Mouse (Mus musculus) fat pad, adult 2 months (tissue): ENCODE measurements around the gene Ercc2.
A peak's percentile ranks its signal among the peaks of the same experiment; 100 is the strongest.

Experiments
- DNase-seq: peaks from one replicate; pipeline ENCODE4 v3.0.0-alpha.2; 2011; ENCODE audit warnings: low read depth, low spot score; ENCODE audit errors: extremely low read depth

The Ercc2 gene

DNA sequence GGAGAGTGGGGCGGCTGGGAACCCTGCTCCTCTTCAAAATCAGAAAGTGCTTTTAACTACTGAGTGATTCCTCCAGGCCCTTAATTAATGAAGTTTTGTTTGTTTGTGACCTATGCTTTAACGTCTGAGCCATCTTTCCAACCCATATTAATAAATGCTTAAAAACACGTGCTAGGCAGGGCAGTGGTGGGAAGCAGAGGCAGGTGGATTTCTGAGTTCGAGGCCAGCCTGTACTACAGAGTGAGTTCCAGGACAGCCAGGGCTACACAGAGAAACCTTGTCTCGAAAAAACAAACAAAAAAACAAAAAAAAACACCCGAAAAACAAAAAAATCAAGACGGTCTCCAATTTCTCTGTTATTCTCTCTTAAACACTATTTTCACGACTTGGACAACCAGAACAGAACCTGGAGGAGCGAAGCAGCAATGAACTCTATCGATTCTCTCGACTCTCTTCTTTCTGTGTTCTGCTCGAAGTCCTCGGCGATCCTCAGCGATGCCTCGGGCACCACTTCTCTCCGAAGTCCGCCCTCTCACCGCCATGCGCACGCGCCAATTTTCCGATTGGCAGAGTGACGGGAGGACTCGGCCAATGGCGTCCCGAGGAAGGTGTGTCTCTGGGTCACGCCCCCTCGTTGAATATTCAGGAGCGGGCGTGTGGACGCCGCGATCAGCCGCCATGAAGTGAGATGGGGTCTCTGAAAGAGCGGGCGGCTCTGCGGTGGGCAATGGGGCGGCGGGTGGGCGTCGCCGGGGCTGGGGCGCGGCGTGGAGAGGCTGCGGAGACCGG is at the start of gene Ercc2:
TSS of gene Ercc2 (plus strand) at position 634 of the 789 bp plus-strand sequence.
- peak; percentile 92 for DNase-seq

DNA sequence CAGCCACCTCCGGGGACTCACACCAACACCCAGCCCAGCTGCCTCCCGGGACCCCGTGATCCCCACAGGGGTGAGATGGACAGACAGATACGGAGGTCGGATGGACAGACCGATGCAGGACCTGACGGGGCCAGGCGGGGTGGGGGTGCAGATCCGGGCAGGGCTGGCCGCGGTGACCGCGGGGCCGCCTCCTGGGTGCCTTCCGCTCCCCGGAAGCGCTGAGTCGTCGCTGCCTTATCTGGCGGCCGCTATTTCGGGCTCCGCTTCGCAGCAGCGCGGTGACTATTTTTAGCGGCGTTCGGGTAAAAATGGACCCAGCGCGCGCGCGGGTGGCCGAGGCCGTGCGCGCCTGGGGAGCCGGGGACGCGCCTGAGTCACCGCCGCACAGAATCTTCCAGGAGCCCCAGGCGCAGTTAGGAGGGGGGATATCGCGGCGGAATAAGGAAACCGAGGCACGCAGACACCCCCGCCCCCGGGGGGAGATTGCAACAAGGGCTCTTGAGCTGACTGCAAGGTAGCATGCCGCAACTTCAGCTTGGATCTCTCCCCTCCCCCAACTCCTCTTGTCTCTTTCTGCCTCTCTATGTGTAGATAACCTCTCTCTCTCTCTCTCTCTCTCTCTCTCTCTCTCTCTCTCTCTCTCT is 49.0 kb upstream of the Ercc2 start:
- DNase-seq: no peak

DNA sequence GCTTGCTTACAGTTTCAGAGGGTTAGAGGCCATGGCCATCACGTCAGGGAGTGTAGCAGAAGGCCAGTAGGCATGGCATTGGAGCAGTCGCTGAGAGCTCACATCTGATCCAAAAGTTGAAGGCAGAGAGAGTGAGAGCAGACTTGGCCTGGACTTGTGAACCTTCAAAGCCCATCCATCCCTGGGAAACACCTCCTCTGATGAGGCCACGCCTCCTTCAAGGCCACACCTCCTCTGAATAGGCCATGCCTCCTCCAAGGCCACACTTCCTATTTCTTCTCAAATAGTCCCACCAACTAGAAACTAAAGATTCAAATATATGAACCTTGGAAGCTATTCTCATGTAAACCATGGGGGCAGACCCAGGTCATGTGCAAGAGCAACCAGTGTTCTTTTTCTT is 46.2 kb upstream of the Ercc2 start:
- no peak for DNase-seq

DNA sequence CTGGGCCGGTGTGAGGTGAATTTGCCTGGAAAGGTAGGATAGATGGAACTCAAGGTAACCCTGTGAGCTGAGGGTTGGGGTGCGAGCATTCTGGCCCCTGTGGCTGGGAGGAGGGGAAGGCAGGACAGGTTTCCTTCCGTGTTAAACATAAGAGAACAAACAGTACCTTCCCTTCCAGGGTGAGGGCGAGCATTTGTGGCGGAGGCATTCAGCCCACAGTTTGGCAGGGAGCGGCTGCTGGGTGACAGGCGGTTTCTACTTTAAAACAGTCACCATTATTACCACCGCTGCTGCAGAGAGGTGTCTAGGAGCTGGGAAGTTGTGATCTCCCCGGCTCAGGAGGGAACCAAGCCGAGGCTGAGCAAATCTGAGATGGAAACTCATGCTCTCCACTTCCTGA is 44.7 kb upstream of the Ercc2 start:
- no peak for DNase-seq

DNA sequence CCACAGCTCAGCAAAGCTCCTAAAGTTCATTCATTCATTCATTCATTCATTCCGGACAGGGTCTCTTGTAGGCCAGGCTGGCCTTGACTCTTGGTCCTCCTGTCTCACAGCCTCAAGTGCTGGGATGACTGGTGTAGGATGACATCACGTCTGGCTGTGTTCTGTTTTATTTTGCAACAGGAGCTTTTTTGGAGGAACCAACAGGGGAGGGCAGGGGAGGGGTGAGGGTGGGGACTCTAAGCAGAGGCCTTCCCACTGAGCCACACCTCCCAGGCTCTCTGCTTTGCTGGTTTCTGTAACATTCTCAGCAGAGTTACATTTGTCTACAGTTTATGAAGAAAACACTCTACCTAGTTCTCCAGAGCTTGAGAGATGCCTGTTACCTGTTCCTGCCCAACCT is 43.8 kb upstream of the Ercc2 start:
- no peak for DNase-seq

DNA sequence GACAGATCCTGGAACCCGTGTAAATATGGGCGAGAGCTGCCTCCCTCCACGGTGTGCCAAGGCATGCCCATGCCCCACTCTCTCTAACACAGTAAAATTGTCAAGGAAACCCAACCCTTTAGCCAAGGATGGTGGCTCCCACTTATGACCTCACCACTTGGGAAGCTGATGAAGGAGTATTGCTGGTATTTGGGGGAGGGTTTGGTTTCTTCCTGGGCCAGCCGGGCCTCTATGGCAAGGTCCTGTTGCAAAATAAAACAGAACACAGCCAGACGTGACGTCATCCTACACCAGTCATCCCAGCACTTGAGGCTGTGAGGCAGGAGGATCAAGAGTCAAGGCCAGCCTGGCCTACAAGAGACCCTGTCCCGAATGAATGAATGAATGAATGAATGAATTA is 43.2 kb upstream of the Ercc2 start:
- no peak for DNase-seq

DNA sequence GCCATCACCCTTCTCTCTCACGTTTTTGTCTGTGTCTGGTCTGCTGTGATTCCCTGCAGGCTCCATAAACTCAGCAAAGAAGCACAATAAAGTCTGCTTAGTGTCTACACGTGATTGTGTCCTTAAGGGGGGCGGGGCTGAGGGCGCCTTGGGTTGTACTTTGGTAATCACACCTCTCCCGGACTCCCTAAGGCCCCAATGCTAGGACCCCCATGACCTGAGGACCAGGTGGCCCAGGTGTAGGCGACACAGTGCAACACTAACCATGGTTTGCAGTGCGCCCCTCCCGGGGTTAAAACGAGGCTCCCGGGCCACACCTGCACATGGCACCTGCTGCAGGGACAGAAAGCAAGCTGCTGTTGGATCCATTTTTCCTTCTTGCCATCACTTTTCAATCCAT is 40.6 kb upstream of the Ercc2 start:
- DNase-seq: no peak

DNA sequence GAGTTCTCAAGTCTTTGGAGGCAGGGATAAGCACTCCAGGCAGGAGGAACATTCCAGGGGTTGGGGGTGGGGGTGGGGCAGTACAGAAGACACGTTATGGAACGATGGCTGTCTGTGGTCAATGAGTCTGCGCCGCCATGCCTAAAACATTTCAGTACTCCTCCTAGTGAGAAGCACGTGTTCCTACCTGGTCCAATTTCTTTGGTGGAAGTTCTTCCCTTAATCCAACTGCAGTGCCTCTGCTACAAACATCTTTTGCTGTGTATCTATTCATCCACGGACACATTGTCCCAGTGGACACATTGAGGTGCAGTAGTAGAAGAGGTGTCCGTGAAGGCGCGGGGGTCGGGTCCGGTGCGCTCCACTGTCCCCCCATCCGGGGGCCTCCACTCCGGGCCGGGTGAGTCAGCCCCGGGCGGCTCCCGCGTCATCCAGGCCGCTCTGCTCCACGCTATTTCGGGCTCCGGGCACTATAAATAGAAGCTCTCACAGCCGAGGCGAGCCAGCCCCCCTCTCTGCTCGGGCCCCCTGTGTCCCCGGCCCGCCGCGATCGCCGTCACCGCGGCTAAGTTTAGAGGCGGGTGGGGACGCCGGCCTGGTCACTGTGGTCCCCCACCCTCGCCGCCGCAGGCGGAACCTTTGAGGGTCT is 39.9 kb upstream of the Ercc2 start:
- no peak for DNase-seq

DNA sequence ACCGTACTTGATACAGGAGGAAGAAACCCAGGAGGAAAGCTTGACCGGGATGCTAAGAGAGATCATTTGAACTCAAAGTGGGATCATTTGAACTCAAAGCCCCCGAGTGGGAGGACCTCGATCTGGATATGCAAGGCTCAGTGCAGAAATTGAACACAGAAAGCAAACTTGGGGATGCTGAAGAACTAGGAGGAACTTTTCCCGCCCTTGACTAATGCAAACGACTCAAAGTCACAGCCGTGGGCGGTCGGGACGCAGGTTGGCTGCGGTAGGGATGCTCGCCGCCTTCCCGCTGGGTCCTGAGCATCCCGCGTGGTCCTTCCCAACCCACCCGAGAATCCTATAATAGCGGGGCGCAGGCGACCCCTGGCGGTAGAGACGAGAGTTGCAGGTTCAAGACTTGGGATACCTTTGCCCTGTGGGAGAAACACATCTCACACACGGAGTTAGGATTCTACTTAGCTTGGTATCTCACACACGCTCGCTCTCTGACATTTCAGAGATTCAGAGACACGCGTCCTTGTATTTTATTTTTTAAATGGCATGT is 39.3 kb upstream of the Ercc2 start:
- no peak for DNase-seq

DNA sequence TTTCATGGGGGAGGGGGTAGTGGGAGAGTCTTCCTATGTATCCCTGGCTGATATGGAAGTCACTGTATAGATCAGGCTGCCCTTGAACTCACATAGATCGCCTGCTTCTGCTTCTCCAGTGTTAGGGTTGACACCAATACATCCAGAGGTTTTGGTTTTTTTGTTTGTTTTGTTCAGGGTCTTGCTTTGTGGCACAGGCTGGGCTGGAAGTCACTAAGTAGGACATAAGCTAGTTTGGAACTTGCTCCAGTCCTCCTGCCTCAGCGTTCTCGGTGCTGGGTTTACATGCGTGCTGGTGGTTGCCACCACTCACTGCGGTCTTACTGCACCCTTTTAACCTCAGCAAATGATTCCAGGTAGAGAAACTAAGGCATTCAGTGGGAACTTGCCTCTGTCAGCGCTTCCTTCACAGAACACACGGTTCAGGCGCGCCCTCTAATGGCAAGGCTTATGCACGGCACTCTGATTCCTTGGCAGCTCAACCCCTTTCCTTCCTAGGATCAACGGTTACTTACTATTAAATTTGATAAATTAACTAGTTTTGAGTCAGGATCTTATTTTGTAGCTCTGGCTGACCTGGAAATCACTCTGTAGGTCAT is 38.5 kb upstream of the Ercc2 start:
- no peak for DNase-seq

DNA sequence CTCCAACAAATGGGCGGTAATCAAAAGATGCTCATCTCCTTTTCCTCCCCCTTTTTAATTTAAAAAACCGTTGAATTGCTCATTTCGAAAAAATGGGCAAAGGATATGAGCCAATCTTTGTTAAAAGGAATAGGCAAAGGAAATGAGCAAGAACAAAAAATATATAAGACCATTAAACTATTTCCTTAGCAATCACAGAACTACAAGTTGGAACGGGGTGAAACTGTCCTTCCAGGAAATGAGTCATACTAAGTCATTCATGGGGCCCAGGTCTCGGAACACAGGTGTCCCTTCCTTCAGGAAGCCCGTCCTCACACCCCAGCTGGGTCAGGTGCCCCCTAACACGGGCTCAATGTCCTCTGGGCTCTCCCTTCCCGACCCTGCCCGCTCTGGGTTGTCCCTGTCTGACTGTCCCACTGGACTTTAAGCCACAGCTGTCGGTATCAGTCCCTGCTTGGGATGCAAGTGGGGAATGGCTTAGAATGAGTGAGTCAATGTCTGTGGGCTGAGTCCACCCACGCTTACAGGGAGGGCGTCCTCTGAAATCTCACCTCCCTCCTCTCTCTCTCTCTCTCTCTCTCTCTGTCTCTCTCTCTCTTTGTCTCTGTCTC is 37.5 kb upstream of the Ercc2 start, which contains the start of gene Ercc1:
TSS of gene Ercc1 (plus strand) at position 542 of the 611 bp plus-strand sequence.
- DNase-seq: no peak

DNA sequence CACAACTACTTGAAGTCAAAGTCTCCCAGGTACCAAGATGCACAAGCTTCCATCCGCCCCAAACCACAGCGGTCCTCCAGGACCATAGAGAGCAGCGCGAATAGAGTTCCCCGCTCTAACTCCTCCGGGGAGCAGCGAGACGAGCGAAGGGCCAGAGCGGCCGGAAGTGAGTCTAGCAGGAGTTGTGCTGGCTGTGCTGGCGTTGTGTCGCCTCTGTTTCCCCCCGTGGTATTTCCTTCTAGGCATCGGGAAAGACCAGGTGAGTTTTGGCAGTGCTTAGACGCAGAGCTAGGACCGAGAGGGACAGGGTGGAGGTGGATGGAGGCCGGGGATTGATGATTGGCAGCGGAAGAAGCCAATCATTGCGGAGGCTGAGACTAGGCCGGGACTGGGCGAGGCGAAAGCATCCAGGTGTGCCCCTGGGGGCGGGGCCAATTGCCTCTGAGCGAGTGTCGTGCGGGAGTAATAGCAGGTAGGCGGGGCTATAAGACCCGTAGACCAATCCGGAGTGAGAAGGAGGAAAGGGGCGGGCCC is 36.8 kb upstream of the Ercc2 start:
- no peak for DNase-seq

DNA sequence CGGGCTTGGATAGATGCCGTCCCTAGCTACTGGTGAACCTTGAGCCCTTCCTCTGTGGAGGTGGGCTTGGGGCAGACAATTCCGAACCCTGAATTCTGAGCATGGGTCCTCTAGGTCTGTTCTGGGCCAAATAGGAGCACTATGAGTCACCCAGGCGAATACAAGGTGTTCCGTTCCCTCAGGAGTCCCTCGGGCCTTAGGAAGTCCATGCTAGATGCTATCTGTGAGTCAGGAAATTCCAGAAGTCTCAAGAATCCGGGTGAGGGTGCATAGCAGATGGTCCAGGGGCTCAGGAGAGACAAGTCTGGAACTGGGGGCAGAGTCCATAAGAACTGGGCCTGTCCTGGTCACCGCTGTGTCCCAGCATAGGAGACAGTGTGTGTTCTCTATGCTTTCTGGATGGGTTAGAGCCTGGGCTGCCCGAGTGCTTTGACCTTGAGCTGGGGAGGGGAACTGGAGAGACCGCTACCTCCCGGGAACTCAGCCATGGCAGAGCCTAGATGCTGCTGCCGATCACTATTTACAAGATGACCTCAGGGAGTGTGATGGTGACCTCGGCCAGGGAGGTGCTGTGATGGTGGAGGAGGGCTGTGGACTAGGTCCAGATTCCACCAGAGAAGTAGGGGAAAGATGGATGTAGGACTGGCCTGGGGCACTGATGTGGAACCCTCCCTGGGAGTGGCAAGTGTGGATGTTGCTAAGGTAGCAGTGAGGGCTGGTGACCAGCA is 32.5 kb upstream of the Ercc2 start:
- DNase-seq: no peak

DNA sequence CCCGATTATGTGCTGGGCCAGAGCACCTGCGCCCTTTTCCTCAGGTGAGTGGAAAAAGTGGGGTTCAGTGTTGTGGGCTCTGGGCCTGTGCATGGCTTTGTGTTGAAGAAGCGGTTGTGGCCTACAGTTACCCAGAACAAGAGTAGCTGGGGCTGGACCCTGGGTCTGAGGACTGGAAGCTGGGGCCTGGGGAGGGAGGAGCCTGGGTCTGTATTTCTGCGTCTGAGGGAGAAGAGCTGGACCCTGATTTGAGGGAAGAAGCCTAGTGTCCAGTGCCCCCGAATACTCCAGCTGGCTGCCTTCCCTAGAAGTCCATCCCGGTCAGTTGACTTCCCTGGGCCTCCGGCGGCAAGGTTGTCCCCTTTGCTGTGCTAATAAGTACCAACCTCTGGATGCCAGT is 31.6 kb upstream of the Ercc2 start:
- no peak for DNase-seq

DNA sequence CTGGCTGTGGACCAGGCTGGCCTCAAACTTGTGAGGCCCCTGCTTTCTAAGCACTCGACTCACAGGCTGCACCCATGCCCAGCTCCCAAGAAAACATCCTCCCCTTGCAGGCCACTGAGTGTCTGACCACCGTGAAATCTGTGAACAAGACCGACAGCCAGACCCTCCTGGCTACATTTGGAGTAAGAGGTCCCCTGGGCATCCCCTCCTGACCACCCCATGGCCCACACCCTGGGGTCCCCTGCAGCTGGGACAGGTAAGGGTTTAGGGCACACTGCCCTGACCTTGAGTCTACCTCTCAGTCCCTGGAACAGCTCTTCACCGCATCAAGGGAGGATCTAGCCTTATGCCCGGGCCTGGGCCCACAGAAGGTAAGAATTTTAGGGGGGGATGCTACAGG is 26.8 kb upstream of the Ercc2 start:
- DNase-seq: no peak

DNA sequence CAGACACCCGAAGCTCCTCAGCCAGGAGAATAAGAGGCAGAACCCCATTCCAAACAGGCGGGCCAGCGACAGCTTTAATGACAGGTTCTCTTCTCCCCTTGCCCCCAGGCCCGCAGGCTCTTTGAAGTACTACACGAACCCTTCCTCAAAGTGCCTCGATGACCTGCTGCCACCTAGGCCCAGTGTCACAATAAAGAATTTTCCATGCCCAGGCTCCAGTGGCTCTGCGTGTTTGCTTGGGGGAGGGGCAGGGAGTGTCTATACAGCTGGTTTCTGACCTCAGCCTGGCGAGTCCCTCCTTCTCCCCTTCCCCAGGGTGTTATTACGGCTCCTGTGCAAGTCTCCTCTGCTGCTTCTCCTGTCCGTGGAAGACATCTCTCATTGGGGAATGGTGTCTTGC is 25.5 kb upstream of the Ercc2 start:
- no peak for DNase-seq

DNA sequence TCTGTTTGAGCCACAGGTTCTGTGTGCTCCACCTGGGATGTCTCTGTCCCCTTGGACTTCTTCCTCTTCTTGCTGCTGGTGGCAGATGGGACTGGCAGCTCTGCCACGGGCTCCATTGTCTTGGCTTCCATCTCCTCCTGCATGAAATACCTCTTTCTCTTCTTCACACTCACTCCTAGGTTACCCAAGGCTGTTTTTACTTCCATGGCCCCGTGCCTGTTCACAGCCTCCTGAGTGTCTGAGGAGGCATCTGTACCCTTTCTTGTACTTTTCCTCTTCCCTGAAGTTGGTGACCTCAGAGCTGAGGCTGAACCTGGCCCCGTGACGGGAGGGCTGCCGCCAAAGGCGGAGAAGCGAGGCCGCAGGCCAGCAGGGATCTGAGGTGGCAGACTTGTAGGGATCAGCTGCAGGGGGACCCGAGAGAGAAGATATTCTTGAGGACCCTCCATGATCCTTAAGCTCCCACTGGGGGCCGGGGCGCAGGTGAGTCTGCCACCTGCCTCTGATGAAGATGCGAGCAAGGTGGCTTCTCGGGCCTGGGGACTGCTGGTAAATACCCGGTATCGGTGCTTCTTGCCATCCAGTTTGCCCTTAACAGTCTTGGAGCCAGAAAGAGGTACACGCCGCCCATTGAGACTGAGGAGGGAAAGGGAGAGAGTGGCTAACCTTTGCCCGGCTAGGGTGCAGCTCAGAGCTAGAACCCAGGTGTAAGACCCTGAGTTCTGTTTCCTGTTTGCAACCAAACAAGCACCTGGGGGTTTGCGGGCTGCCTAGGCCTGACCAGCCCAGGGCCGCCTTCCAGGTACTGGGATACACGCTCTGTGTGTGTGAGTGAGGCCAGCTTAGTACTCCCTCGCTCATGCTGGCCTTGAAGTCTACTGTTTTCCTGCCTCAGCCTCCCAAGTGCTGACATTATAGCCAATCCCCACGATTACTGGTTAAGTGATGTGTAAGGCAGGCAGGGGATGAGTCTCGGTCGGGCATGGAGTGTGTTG is 24.1 kb upstream of the Ercc2 start:
- DNase-seq: no peak

DNA sequence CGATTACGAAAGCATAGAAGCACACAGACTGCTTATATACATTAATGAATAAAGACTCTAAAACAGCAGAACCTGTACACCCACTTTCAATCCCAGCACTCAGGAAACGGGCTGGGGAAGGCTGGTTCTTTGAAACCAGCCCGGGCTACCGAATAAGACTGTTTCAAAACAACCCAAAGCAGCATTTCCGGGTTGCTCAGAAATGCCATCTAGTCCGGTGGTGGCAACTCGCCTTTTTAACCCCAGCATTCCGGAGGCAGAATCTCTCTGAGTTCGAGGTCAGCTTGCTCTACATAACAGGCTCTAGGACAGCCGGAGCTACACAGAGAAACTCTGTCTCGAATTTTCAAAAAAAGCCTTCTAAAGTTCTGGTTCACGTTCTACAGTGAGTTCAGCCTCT is 23.2 kb upstream of the Ercc2 start:
- DNase-seq: no peak

DNA sequence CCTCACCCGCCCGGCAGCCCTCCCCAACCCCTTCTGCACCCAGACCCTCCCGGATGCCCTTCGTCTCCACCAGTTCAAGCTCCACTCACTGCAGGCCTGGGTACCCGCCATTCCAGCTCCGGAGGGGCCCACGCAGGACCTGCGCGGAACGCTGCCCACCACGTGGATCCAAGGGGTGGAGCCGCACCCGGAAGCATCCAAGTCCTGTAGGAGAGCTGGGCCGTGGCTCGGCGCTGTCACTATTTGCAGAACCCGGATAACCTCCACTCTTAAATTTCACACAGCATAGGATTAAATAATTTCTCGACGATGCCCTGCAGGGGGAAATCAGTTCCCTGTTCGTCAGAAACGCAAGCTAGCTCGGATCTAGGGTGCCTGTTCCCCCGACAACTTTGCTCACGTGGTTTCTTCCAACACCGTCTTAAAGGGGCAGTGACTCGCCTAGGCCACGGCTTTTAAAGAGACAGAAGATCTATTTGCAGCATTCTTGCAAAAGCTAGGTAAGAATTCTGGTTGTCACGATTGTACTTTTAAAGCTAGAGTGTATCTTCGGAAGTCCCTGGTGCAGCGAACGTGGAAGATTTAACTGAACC is 22.4 kb upstream of the Ercc2 start, which contains the start of the genes Cd3eap and Ppp1r13l:
TSS of gene Cd3eap (minus strand) at position 185 of the 593 bp plus-strand sequence.
TSS of gene Ppp1r13l (plus strand) at position 451 of the 593 bp plus-strand sequence.
- DNase-seq: no peak
